Mouse (Mus musculus) kidney, adult 2 months (tissue): ENCODE results near the gene OR5BS1P.

Experiments
- CTCF ChIP-seq: fragments of 200-500 bp; conservative IDR thresholded peaks from 2 replicates; pipeline ENCODE4 v1.5.1; 2011; ENCODE audit warnings: low read depth, mild to moderate bottlenecking, control low read depth, low read length, moderate library complexity, mixed read lengths; ENCODE audit not compliant: insufficient read depth, insufficient read length
- POLR2A ChIP-seq: fragments of 200-500 bp; IDR thresholded peaks from one replicate; pipeline ENCODE4 v1.6.1; 2011; ENCODE audit warnings: low read depth, low read length, control low read depth

- TF ChIP-seq POLR2A (no peak), CTCF (no peak)
Observed at GRCm38 (mm10) chr15:98492102-98492501, 22.4 kb downstream of the OR5BS1P start, which contains the start of gene Olfr279.
